Mouse (Mus musculus): ENCODE data around the gene Gnb1l. TPM values are rescaled to one million over a fixed set of nuclear protein-coding genes. Genes with fewer than 3 reads are reported as not detected.
A peak's percentile ranks its signal among the peaks of the same experiment; 100 is the strongest.

Gnb1l gene
- polyA plus RNA-seq, 1 experiment from 2014 or later, result 16.0 TPM

DNA sequence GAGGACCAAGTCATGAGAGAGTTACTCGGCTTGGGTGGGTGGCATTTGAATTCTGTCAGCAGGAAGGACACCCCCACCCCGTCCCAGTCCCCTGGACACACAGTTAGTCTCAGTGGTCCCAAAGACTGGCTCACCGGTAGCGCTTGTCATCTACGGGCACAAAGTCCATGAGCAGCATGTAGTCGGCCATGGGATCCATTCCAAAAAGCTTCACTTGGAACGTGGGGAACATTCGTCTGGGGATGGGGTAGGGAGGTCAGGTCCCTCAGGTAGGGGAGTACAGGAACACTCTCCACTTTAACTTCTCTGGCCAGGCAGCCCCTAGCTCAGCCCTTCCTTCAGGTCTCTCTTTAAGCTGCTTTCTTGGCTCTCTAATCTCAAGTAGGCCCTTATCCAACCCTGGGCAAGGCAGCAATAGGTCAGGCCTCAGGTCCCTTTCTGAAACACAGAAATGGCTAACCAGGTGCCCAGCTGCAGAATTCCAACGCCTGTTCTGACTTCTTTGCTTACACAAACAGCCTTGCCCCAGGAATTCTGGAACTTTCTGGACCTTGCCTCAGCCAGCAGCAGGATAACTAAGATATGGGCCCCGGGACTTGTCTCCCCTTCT lies 86.5 kb downstream of the Gnb1l start:
- no peak overlapping the region for H3K27ac ChIP-seq (replicated peaks)
- WGBS, result 5% methylated on average over 10 of the region's 10 CpGs
- H3K9me3 ChIP-seq (replicated peaks), result no peaks in the 10 kb centered on the region
- H3K36me3 ChIP-seq, result no peaks in the 10 kb centered on the region
- peak overlapping the region; percentile 48; the same call in 1 of the 2 replicates for H3K4me3 ChIP-seq
- peaks cover 61% of the 10 kb centered on the region for H3K4me1 ChIP-seq
- H3K27me3 ChIP-seq (ENCODE audit: low read depth, poor library complexity, severe bottlenecking), result peaks cover 100% of the 10 kb centered on the region
- DNase-seq (ENCODE audit: low spot score), result peak; percentile 34

DNA sequence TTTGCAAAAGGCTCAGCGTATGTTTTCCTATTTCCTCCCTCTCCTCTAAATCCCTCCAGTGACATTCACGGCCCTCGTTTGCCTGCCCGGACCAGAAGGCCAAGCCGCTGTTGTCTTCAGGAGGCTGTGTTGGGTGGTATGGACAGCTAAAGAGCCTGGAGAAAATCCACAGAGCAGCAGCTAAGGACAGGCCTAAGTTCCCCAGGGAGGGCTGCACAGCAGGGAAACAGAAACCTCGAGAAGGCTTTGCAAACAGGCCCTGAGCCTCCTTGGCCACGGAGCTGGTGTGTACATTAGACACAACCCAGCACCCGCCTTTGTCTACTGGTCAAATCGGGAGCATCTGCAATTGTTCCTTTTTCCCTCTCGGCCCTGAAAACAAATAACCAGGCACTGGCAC lies 87.2 kb downstream of the Gnb1l start:
- H3K4me3 ChIP-seq, result peak overlapping the region; percentile 48
- H3K9me3 ChIP-seq (replicated peaks), result no peaks in the 10 kb centered on the region
- H3K36me3 ChIP-seq, result no peaks in the 10 kb centered on the region
- WGBS, result under 1% methylated on average over 10 of the region's 10 CpGs
- peaks cover 67% of the 10 kb centered on the region for H3K4me1 ChIP-seq
- DNase-seq (ENCODE audit: low spot score), result peak; percentile 60
- H3K27me3 ChIP-seq (ENCODE audit: low read depth, poor library complexity, severe bottlenecking), result peaks cover 100% of the 10 kb centered on the region
- H3K27ac ChIP-seq (replicated peaks), result no peak overlapping the region

DNA sequence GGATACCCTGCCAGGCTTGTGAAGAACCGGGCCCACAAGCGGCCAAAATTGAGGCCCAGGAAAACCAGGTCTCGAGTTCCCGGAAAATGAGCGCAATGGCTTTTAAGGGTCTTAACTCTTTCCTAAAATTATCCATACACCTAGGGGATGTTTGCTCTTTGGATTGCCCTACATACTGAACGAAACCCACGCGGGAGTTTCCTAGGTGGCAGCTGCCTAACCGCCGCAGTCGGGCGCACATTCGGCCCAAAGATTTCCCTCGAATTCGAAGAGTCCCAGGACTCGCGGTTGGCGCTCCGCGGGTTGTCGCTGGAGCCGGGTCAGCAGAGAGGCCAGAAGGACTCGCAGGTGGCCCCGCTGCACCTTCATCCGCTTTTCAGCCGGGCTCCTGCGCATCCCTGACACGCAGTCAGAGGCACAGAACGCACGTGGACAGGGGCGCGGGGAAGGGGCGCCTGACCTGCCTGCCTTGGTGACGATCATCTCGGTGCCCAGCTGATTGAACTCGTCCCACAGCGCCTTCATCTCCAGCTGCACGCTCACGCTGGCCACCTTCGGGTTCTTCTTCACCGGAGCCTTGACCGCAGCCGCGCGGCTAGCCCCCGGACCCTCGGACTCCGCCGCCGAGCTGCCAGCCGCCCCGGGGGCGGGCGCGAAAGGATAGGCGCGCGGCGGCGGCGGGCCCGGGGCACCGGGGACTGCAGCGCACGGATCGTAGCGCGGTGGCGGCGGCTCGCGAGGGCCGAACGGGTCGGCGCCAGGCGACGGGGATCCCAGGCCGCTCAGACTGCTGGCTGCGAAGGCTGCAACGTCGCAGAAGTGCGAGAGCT lies 87.8 kb downstream of the Gnb1l start:
- Histone ChIP-seq H3K27me3 (ENCODE audit: low read depth, poor library complexity, severe bottlenecking) (peaks cover 100% of the 10 kb centered on the region), H3K27ac (replicated peaks) (no peak overlapping the region), H3K4me1 (peaks cover 71% of the 10 kb centered on the region), H3K4me3 (peak overlapping the region; percentile 48), H3K9me3 (replicated peaks) (no peaks in the 10 kb centered on the region), H3K36me3 (no peaks in the 10 kb centered on the region)
- WGBS, result under 1% methylated on average over 83 of the region's 83 CpGs
- DNase-seq (ENCODE audit: low spot score), result peak; percentile 65

DNA sequence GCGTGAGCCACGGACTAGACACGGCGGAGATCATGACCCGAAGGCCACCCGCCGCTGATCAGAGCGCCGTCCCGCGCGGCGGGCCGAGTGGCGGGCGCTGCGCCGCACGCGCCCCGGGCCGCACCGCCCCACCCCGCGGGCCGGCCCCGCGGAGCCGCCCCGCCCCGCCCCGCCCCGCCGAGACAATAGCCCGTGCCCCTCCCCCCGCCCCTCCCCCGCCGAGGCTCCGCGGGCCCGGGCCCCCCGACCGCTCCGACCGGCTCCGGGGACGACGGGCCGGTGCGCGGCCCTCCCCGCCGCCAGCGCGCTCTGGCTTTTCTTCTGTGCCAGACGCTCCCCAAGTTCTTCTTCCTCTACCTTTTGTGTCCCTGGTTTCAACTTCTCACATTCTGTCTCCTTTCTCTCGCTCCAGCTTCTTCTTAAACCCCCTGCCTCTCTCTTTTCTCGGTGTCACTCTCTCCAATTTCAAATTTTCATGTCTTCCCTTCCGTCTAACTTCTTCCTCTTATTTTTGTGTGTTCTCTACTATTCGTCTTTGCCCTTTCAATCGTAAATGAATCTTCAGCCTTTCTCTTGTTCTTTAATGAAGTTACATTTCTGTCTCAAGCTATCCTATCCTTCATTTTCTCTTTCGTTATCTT lies 88.5 kb downstream of the Gnb1l start:
- WGBS, result under 1% methylated on average over 46 of the region's 62 CpGs
- H3K36me3 ChIP-seq, result no peaks in the 10 kb centered on the region
- no peaks in the 10 kb centered on the region for H3K9me3 ChIP-seq (replicated peaks)
- peak overlapping the region; percentile 48 for H3K4me3 ChIP-seq
- no peak for DNase-seq (ENCODE audit: low spot score)
- H3K4me1 ChIP-seq, result peaks cover 70% of the 10 kb centered on the region
- H3K27me3 ChIP-seq (ENCODE audit: low read depth, poor library complexity, severe bottlenecking), result peaks cover 100% of the 10 kb centered on the region
- H3K27ac ChIP-seq (replicated peaks), result no peak overlapping the region

DNA sequence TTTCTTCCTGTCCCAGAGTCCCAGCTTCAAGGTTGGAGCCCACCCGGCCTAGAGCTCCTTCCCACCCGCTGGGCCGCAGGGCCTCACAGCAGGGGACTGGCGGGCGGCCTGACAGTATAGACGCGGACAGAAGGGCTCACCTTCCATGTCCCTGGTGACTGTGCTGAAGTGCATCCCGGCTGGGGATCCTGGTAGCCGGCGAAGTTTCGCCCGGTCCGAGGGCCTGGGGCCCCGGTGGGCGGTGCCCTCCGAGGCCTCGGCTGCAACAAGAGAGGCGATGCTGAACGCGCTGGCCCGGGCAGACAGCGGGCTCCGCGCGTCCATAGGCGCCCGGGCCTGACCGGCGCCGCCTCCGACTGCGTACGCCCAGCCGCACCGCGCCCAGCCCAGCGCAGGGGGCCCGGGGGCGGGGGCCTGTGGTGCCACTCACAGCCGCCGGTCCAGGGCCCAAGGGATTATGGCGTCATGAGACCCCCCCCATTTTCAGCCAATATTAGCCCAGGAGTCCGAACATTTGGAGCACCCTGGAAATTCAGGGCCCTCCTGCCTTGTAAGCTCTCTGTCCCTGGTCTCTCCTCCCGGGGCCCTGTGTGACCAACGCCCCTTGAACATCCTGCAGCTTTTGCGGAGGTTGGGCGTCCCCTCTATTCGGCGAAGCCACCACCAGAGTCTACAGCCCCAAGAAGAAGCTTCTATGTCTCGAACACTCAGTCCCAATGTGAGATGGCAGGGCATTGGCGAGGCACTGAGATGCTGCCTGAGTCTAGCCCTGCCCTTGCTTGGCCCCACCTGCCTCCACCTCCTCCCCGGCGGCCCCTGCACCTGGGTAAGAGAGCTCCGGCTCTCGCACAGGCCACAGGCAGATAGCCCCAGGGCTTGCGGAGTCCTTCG lies 89.6 kb downstream of the Gnb1l start:
- H3K36me3 ChIP-seq, result no peaks in the 10 kb centered on the region
- under 1% methylated on average over 57 of the region's 57 CpGs for WGBS
- H3K9me3 ChIP-seq (replicated peaks), result no peaks in the 10 kb centered on the region
- H3K4me3 ChIP-seq, result peak overlapping the region; percentile 41
- peak; percentile 60 for DNase-seq (ENCODE audit: low spot score)
- peaks cover 100% of the 10 kb centered on the region for H3K27me3 ChIP-seq (ENCODE audit: low read depth, poor library complexity, severe bottlenecking)
- H3K27ac ChIP-seq (replicated peaks), result no peak overlapping the region
- H3K4me1 ChIP-seq, result peaks cover 61% of the 10 kb centered on the region

DNA sequence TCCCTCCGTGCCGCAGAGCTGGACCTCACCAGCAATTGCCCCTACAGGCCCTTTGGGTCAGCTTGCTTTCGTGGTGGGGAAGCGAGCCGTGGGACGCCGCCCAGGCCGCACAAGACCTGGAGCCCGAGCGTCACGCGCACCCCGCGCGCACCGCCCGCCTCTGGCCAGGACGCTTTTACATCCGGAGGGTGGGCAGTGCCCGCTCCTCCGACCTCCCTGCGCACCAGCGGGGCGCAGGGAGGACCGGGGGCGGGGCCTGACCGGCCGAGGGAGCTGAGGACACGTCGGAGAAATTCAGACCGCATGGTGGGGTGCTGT lies 90.2 kb downstream of the Gnb1l start:
- WGBS, result 2% methylated on average over 31 of the region's 31 CpGs
- H3K4me1 ChIP-seq, result peaks cover 61% of the 10 kb centered on the region
- H3K27ac ChIP-seq (replicated peaks), result no peak overlapping the region
- peaks cover 100% of the 10 kb centered on the region for H3K27me3 ChIP-seq (ENCODE audit: low read depth, poor library complexity, severe bottlenecking)
- H3K9me3 ChIP-seq (replicated peaks), result no peaks in the 10 kb centered on the region
- peak overlapping the region; percentile 41 for H3K4me3 ChIP-seq
- H3K36me3 ChIP-seq, result no peaks in the 10 kb centered on the region
- DNase-seq (ENCODE audit: low spot score), result no peak

DNA sequence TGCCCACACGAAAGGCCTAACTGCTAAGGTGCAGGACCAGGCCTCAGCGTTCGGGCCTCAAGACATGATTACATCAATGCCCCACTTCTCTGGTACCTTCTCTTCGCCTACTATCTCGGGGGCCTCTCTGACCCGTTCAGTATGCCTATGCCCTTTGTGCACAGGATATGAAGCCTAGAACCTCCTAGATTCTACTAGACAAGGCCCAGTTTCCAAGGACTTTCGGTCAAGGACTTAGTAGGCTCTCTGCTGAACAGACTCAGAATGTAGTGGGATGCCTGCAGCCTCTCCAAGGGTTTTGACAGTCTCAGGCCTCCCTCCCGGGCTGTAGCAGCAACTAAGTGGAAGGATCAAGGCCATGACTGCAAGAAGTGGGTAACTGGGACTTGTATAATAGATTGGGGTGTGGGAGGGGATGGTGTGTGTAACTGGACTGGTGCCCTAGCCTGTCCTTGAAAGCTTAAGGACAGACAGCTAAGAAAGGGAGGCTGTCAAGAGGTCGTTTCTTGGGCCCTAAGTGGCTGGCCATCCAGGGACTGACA lies 90.6 kb downstream of the Gnb1l start:
- Histone ChIP-seq H3K27me3 (ENCODE audit: low read depth, poor library complexity, severe bottlenecking) (peaks cover 100% of the 10 kb centered on the region), H3K9me3 (replicated peaks) (no peaks in the 10 kb centered on the region), H3K36me3 (no peaks in the 10 kb centered on the region), H3K4me3 (peak overlapping the region; percentile 41; the same call in 1 of the 2 replicates), H3K27ac (replicated peaks) (no peak overlapping the region), H3K4me1 (peaks cover 61% of the 10 kb centered on the region)
- 8% methylated on average over 9 of the region's 9 CpGs for WGBS
- DNase-seq (ENCODE audit: low spot score), result peak; percentile 28

DNA sequence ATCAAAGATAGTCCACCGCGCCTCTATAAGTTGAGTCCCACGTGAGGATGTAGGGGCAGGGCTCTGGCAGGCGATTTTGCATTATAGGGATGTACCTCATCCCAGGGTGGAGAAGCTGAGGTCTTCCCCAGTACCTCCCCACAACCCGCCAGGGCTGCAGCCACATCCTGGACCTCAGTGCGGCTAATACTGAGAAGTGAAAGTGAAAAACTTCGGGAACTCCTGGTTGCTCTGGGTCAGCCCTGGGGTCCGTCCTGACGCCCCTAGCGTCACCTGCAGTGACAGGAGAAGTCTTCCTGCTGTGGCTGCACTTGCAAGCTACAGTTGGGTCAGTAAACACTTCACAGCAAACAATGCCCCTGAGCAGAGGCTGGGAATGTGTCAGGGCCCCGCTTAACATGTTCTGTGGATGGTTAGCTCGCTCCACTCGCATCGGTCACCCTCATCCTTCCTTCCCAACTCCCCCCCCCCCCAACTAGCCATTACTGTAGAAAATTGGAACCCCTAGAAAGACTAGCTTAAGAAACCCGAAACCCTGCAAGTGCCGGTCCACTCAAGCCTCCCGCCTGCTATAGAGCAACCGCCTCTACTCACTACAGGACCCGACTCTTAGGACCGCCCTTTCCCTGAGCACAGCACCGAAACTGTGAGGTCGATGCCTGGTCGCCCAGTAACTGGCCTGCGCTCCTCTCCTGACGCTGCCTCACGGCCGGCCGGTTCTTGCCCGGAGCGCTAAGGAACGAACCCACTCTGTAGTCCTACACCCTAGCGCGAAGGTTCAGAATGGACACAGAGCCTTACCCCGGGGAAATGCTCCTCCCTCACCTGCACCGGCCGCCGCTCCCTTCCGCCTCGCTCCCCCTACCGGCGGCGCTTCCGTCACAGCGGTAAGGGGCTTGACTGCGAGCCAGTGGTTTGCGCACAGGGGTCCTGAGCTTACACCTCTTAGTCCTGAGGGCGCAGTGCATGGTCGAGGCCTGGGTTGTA lies 91.6 kb downstream of the Gnb1l start, which contains the start of gene Tbx1:
TSS of gene Tbx1 (minus strand) at position 868 of the 987 bp plus-strand sequence.
- WGBS, result under 1% methylated on average over 48 of the region's 48 CpGs
- Histone ChIP-seq H3K9me3 (replicated peaks) (no peaks in the 10 kb centered on the region), H3K4me3 (peak within 1 kb of the TSS; percentile 42), H3K4me1 (peaks cover 60% of the 10 kb centered on the region), H3K27ac (replicated peaks) (no peak within 1 kb of the TSS; the same call in 1 of the 2 replicates), H3K27me3 (ENCODE audit: low read depth, poor library complexity, severe bottlenecking) (peaks cover 100% of the 10 kb centered on the region), H3K36me3 (no peaks in the 10 kb centered on the region)
- DNase-seq (ENCODE audit: low spot score), result peak; percentile 54

DNA sequence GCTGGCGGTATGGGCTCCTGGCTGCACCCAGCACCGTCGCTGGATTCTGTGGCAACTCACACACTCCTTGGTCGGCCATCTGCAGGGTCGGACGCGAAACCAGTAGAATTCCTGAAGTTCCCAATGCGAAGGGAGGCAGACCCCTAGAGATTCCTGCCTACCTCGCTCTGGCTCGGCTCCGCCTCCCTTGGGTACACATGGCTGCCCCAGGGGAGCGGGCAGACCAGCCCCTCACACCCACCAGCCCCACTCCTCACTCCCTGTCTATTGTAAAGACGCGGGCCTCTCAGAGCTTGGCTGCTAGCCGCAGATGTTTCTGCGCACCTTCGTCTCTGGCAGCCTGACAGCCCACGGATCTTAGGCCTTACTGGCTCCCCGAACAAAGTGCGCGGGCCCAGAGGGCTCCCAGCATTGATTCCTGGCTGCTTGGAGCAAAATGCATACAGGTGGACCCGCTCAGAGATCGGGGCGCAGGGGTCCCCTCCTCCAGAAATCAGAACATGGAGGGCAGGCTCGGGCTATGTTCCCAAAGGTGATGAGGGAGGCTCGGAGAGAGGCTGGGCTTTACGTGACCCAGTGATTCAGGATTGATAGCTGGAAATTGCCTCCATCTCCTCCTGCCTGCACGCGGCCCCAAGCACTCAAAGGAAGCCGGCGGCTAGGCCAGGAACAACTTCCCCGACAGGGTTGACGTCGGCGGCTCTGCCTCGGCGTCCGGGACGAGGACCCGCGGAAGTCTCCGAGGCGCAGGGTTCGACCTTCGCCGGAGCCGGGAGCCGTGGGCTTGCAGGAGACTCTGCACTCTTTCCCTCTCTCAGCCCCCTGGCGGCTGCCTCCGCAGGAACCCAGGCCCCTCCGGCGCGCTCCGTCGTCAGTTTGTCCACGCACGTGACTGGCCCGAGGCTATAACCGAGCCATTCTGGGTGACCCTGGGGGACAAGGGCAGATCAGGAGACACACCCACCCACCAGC lies 92.8 kb downstream of the Gnb1l start:
- DNase-seq (ENCODE audit: low spot score), result peak; percentile 62
- H3K9me3 ChIP-seq (replicated peaks), result no peaks in the 10 kb centered on the region
- peaks cover 53% of the 10 kb centered on the region for H3K4me1 ChIP-seq
- no peak overlapping the region; the same call in 1 of the 2 replicates for H3K27ac ChIP-seq (replicated peaks)
- H3K36me3 ChIP-seq, result no peaks in the 10 kb centered on the region
- H3K4me3 ChIP-seq, result peak overlapping the region; percentile 38
- WGBS, result 1% methylated on average over 59 of the region's 59 CpGs
- peaks cover 98% of the 10 kb centered on the region for H3K27me3 ChIP-seq (ENCODE audit: low read depth, poor library complexity, severe bottlenecking)

DNA sequence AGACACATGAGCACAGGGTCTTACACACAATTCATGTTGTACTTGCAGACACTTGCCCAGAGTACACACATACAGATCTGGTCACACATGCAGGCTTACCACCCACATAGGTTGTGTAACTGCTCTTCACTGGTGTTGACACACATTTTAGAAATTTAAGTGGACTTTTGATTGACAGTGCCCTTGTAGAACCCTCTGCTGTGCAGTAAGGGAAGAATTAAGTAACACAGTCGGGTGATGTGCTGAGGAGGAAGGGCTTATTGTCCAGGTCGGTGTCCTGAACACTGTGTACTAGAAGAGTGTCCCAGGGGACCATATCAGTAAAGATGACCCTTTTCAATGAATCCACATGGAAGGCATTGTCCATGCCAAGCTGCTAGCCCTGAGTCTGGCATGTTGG lies 95.4 kb downstream of the Gnb1l start:
- no peak for DNase-seq (ENCODE audit: low spot score)
- H3K27me3 ChIP-seq (ENCODE audit: low read depth, poor library complexity, severe bottlenecking), result peaks cover 90% of the 10 kb centered on the region
- H3K4me1 ChIP-seq, result peaks cover 30% of the 10 kb centered on the region
- no peak overlapping the region for H3K27ac ChIP-seq (replicated peaks)
- H3K9me3 ChIP-seq (replicated peaks), result no peaks in the 10 kb centered on the region
- no peak overlapping the region for H3K4me3 ChIP-seq
- 75% methylated on average over 2 of the region's 2 CpGs for WGBS
- H3K36me3 ChIP-seq, result no peaks in the 10 kb centered on the region

Measured in midbrain, embryonic 10.5 days (tissue).